Mouse (Mus musculus): ENCODE results near the gene 2310057J18Rik. TPM values are rescaled to one million over a fixed set of nuclear protein-coding genes. Genes with fewer than 3 reads are reported as not detected.
"Not testable (repeated sequence)": the region's sequence is repeated elsewhere in the genome, so short reads cannot be mapped to it uniquely, and the experiment has no call there.

Gene 2310057J18Rik
- not detected for total RNA-seq (2022)

GRCm38 (mm10) chr10:28986203-28986602 is at the start of gene 2310057J18Rik:
Gene 2310057J18Rik, minus strand, starts transcription at chr10:28986303.
- no peak for DNase-seq (ENCODE audit: low spot score)

DNA sequence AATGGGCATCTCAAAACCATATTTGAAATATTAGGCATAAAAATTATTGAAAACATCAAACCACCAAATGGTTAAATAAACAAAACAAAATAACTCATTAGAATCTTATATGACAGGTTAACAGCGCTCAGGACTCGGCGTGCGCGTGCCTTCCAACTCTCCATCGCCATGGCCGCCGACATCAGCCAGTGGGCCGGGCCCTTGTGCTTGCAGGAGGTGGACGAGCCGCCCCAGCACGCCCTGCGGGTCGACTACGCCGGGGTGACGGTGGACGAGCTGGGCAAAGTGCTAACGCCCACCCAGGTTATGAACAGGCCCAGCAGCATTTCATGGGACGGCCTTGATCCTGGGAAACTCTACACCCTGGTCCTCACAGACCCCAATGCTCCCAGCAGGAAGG is 43.9 kb upstream of the 2310057J18Rik start:
- not testable (repeated sequence) for DNase-seq (ENCODE audit: low spot score)

DNA sequence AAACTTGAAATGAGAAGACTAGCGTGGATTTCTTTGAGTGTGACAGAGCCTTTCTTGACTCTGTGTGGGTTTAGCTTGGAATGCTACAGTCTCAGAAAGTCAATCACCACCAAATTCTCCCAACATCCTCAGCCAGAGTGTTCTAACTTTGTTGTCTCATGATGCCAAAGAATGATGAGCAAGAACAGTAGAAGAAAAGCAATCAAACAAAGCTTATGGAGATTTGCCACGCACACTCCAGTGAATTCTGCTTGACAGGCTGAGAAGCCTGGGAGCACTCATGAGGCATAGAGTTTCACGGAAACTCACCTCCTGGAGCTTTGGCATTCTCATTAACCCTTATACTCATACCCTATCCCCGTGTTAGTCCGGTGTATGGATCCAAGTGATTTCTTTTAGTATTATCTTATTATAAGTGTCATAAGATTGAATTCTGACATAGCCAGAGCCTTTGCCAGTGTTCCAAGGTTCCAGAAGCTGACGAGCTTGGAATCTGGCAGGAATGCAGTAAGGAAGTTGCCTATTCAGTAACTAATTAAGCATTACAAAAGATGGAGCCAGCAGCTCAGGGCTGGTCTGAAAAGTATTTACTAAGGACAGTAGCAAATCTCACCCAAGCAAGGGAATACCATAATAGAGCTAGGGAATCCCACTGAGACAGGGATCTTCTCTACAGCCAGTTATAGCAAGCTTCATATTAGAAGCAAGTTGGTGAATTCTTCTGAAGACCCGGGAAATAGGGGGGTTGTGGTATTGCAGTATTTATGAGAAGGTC is 33.6 kb upstream of the 2310057J18Rik start:
- no peak for DNase-seq (ENCODE audit: low spot score)

- no peak for DNase-seq (ENCODE audit: low spot score)
Observed at GRCm38 (mm10) chr10:28997776-28998175, 11.7 kb upstream of the 2310057J18Rik start.

- DNase-seq (ENCODE audit: low spot score) = no peak
Observed at GRCm38 (mm10) chr10:28988990-28989389, 2.9 kb upstream of the 2310057J18Rik start.

- DNase-seq (ENCODE audit: low spot score) = no peak
Observed at GRCm38 (mm10) chr10:28968189-28968588, 17.9 kb downstream of the 2310057J18Rik start.

DNA sequence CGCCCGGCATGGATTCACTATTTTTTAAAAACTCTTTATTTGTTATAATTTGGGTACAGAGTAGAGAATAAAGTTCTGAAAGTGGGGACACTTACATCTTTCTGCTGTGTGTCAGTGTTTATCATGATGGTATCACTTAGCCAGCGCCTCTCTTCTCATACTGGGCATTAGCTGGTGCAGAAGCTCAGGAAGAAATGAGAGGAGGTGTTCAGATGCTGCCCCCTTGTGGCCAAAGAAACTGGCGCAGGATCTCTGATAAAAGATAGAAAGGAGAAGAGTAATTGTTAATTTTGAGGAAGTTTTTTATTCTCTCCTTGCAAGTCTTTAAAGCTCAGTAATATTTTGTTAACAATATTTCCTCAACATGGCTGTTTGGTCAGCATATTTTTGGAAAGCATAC is 31.0 kb downstream of the 2310057J18Rik start:
- no peak for DNase-seq (ENCODE audit: low spot score)

GRCm38 (mm10) chr10:28954515-28954914 is 31.6 kb downstream of the 2310057J18Rik start:
- no peak for DNase-seq (ENCODE audit: low spot score)

Other genes with a start within 250 kb of the 2310057J18Rik start
- gene Soga3, start 157.5 kb upstream of the 2310057J18Rik start, total RNA-seq (2022) = under 1 TPM in 1 of 4 experiments, not detected in 3; 0.47 TPM
- not detected for gene Gm49353, start 212.7 kb upstream of the 2310057J18Rik start, total RNA-seq (2022)
- under 1 TPM; 0.08 to 0.53 (median 0.29) TPM for gene 9330159F19Rik, start 225.3 kb upstream of the 2310057J18Rik start, total RNA-seq (2022)

Measured in heart, adult 8-10 months (tissue).